Mouse (Mus musculus): ENCODE measurements around the gene Tmem270. TPM values are rescaled to one million over a fixed set of nuclear protein-coding genes. Genes with fewer than 3 reads are reported as not detected.
A peak's percentile ranks its signal among the peaks of the same experiment; 100 is the strongest.

The Tmem270 gene
- total RNA-seq, 2 experiments from 2014 or later, result not detected

DNA sequence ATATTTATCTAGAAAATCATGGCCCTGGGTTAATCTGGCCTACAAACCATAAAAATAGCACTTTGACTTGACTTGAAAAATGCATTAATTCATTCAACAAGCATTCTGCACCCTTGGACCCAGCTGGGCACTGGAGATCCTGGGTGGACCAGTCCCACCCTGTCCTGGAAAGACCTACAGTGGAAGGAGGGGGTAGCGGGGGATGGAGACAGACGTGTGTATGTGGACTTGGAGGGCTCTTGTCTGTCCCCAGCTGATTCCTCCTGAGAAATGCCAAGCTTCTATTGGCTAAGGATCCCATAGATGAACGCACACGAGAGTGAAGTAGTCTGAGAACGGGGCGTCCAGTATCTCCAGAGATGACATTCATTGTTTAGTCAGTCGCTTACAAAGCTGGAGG is 18.0 kb downstream of the Tmem270 start:
- DNase-seq (ENCODE audit: low spot score), result no peak

DNA sequence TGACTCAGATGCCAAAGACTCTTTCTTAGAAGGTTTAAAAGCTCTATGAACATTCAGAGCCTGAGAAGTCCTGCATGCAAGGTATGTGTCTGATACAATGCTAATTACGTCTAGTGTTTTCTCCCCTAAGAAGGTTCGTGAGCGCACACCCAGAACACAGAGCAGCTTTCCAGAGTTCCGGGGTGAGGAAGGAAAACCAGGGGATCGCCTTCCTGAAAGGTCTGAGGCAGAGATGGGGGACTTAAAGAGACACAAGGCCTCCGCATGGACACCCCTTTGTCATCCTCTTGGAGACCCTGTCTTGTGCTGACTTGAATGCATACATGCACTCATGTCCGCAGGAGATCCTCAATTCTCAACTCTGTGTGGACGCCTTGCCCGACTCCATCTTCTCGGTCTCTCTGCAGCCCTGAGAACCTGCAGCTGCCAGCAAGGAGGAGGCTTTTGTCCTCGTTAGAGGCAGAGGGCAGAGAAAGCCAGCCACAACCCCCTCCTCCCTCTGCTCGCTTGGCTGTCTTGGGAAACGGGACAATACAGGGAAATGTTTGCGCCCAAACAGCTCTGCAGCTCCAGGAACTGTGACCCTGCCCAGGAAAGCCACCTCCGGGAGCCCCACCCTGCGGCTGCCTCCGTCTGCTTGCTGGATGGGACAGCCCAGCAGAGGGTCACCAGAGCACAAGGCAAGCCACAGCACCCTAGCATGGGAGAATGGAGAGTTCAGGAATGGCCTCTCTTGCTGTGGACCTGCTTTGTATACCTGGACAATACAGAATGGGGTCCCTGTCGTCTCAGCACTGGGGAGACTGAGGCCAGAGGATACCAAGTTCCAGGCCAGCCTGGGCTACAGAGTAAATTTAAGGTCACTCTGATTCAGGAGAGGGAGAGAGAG is 18.8 kb downstream of the Tmem270 start:
- no peak for DNase-seq (ENCODE audit: low spot score)

DNA sequence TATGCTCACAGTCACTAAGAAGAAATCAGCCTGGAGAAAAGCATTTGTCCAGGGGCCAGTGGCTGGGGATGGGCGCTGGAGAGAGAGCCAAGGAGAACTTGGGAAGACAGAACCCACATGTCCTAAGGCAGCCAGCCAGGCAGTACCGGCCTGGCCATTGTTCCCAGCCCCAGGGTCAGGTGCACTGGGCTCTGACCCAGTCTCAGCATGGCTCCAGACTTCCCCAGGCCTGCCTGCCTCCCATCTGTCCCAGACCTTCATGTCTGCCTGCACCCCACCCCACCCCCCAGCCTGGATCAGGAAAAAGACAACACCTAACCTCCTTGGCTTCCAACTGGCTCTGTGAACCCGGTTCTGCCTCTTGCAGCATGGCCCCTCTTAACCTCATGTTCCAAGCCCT is 23.5 kb downstream of the Tmem270 start:
- peak; percentile 36 for DNase-seq (ENCODE audit: low spot score)

DNA sequence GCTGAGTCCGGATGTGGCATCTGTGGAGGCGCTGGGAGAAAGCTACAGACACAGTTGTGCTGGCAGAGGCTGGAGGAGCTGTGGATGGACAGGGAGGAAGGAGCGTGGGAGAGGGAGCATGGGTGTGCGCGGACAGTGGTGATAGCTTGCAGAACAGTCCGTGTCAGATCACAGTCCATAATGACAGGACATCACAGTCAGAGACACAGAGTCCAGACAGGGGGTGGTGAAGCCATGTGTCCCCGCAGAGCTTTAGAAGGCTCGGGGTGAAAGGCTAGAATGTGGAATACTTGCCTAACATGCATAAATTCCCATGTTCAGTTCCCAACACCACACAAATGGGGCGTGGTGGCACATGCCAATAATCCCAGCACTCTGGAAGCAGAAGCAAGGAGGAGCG is 29.7 kb downstream of the Tmem270 start:
- DNase-seq (ENCODE audit: low spot score), result no peak

DNA sequence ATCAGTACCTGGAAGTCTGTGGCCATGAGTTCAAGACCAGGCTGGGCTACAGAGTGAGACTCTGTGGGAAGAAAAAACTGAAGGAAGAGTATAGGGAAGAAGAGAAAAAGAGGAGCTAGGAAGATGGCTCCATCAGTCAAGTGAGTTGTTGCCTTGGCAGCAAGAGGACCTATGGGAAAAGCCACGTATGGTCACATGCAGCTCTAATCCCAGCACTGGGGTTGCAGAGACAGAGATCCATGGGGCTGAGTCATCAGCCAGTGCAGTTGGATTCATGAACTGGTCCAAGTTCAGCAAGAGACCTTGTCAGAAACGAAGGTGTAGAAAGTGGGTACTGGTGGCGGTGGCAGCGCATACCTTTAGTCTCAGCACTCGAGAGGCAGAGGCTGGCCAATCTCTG is 31.3 kb downstream of the Tmem270 start:
- DNase-seq (ENCODE audit: low spot score), result no peak

DNA sequence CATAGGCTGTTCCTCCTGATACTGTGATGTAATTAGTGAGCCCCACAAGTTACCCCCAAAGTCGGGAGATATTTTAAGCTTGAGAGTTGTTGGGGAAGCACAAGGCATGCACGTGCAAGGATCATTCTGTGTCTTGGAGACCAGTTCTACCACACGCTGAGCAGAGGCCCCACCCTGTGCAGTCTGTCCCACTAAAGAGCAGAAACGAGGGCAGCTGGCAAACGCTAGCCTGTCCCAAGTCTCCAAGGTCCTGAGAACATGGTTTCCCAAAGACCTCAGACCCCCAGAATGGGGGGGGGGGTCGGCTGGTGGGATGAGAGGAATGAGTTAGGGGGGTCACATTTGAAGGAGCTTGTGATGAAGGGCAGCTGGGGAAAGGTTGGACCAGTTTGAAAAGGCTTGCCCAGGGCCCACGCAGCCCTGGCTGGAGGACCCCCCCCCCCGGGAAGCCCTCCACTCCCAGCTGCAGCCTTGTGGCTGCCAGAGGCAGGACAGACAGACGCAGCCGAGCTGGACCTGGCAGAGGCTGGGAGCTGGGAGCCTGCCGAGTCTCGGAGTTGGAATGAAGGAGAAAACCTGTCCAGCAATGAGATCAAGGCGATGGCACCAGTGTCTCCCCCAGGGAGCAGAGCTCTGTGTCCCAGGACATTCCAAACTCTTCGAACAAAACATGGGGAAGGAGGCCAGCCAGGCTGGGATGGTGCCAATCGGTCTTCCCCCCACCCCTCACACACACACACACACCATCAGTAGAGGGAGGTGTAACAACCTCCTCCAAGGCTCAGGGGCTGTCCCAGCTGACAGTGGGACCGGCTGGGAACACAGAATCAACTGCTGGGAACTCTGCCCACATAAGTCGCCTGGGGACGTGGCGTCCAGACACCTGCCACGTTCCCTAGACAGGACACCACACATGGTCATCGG is 32.3 kb downstream of the Tmem270 start:
- DNase-seq (ENCODE audit: low spot score), result peak; percentile 82

DNA sequence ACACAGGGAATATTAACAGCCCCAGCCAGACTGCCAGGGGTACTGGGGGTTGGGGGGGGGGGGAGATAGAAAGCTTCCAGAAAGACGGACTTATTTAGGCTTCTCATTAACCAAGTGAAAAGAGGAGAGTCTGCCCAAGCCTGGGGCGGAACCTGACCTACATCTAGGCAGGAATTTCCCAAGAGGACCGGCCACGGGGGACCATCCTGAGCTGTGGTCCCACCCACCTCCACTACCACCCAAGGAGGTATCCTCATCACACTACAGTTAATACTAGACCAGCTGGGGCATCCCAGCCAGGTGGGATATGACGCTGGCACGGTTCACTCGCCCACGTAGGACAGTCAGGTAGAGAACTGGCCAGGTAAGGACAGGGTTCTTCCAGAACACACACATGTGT is 33.5 kb downstream of the Tmem270 start:
- peak; percentile 55 for DNase-seq (ENCODE audit: low spot score)

DNA sequence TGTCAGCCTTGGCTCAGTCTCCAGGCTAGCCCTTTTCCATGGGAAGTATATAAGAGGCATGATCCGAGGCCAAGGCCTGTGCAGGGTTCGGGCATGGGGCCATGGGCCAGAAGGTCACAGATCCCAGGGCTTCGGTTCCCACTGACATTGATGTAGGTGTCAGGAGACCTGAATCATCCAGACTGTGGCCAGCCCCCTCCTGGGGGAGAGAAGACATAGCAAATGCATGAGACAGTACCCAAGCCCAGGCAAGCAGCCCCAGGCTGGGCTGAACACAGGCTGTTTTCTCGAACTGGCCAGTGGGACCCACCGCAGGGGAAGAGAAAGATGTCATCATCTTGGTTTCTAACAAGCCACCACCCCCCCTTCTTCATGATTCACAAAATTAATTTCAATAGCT is 33.9 kb downstream of the Tmem270 start:
- peak; percentile 59 for DNase-seq (ENCODE audit: low spot score)

DNA sequence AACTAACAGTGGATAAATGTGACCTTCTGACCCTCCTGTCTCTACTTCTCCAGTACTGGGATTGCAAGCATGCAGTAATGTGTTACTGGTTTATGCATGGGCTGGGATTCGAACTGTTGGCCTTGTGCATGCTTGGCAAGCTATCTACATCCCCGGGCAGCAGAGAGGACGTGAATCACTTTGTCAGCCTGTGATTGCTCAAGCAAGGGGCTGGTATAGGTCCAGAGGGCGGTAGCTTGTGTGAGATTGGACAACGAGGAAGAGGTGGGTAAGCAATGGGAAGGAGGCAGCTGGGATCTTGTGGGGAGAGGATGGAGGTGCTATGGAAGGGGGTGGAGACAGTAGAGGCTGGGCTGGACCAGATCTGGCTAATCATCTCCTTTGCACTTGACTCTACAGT is 38.0 kb downstream of the Tmem270 start:
- no peak for DNase-seq (ENCODE audit: low spot score)

DNA sequence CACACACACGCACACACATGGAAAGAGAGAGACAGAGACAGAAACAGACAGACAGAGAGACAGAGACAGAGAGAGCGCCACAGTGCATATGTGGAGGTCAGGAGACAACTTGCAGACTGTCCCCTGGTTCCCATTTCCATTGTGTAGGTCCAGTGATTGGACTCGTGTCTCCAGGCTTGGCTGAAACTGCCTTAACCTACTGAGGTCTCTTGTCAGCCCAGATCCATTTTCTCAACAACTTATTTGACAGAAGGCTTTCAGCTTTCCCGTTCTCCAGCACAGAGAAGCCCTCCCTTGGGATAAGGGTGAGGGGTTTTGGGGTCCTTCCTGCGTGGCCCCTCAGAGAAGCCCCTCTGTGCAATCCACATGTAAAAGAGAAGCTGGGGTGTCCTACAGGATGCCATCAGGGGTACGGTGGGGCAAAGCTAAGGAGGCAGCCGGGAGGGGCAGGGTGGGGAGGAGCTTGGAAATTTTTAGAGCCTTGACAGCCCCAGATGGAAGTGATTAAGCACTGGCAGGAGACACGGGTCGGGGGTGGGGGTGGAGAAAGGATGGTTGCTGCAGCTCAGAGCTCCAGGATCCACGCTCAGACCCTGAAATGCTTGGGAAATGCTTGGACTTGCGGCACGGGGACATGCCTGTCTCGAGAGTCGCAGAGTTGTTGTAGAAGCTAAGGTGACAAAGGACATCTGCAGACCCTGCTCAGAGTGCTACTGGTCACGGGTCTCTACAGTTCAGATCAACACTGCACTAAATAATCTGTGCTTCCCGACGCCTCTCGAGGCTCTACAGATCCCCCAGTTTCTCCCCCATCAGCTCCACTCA is 39.0 kb downstream of the Tmem270 start:
- no peak for DNase-seq (ENCODE audit: low spot score)

DNA sequence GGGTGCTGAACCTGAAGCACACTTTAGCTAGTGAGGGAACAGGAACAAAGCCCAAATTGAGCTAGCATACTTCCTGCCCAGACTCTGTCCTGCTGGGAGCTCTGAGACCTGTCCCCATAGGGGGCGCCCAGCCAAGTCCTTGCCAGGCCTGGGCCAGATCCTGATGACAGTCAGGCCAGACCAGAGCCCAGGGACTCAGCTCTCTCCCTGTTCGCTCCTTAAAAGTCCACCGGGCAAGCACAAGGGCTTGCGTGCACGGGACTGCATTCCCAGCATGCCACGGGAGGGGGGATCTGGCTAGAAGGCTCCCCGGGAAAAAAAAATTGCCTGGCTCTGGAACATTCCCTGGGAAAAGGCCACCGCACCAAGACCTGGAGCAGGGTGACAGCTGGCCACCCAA is 41.4 kb downstream of the Tmem270 start:
- DNase-seq (ENCODE audit: low spot score), result peak; percentile 20

DNA sequence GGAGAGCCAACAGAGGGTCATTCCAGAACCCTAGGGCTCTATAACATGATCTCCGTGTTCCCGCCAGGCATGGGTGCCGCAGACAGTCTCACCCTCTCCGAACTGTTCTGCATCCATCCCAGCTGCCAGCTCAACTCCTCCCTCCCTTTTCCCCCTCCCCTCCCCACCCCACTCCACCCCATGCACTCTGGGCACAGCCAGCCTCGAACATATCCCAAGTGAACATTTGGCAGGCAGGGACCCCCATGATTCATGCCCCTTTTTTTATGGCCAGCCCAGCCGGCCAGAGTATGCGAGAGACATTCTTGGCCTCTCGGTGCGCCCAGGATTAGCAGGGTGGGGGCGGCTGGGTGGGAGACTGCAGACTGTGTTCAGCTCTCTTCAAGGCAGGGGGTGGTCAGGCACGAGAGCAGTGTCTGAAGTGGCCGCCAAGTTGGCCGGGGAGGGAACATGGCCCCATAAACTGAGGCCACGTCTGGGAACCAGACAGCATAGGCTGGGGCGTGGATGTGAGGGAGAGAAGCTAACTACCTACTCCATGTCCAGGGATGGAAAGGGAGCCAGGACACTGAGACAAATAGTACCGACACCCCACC is 44.5 kb downstream of the Tmem270 start:
- DNase-seq (ENCODE audit: low spot score), result no peak

DNA sequence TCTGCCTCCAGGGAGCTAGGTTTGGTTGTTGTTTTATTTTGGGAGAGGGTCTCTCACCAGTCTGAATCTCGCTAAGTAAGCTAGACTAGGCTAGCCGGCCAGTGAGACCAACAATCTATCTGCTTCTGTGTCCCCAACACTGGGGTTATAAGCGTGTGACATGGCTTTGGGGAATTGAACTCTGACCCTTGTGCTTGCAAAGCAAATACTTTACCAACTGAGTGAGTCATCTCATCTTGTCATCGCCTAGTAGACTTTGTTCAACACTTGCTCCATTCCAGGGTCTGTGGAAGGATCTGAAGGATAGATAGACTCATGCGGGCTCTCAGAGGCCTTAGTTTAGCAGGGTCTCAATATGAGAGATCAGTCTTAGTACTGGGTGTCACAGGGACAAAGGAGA is 47.3 kb downstream of the Tmem270 start:
- DNase-seq (ENCODE audit: low spot score), result no peak

DNA sequence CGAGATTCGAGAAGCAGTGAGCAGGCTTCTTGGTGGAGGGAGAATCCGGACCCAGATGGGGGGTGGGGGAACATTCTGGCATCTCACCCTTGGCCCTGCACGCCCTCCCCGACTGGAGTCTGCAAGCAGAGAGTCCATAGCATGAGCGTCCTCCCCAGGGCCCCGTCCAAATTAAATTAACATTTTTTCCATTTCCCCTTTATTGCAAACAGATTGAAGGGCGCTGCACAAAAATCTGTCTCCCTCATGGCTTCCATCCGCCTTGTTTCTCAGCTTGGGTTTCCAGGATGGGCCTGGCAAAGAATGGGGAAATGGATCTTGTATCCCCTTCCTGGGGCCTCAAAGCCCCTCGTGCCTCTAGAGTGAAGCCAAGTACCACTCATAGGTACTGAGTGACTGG is 48.2 kb downstream of the Tmem270 start:
- DNase-seq (ENCODE audit: low spot score), result no peak

DNA sequence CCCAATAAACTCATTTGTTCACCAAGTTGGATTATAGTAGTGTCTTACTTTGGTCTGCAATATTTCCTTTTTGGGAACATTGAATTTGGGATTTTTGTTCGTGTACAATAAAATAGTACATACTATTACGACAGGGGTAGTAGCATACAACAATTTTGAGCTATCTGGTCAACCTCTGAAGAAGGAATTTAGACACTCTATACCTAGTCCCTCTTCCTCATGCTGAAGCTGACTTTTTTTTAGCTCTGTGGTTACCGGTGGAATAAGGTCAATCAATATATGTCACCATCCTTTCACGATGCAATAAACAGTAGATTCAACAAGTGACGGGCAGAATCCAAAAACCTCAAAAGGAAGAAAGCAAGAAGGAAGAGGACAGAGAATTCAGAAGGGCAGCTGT is 53.7 kb downstream of the Tmem270 start:
- DNase-seq (ENCODE audit: low spot score), result no peak

Other genes starting within 250 kb of the Tmem270 start
- gene Limk1, start 218.1 kb downstream of the Tmem270 start, total RNA-seq (2021), result 1 to 10 TPM; 1.4 to 1.8 TPM
- 10 to 100 TPM; 14.1 to 15.7 TPM for gene Eln, start 159.4 kb downstream of the Tmem270 start, total RNA-seq (2021)
- not detected for gene Cldn13, start 8.8 kb upstream of the Tmem270 start, total RNA-seq (2021)
- 1 to 10 TPM; 4.2 to 5.6 TPM for gene Mettl27, start 25.6 kb upstream of the Tmem270 start, total RNA-seq (2021)
- gene Cldn4, start 40.2 kb upstream of the Tmem270 start, total RNA-seq (2021), result not detected
- gene Cldn3, start 79.5 kb upstream of the Tmem270 start, total RNA-seq (2021), result under 1 TPM; 0.18 to 0.36 TPM
- gene Abhd11, start 102.4 kb upstream of the Tmem270 start, total RNA-seq (2021), result 10 to 100 TPM; 45.1 to 49.8 TPM
- gene Stx1a, start 116.7 kb upstream of the Tmem270 start, total RNA-seq (2021), result under 1 TPM; 0.18 to 0.40 TPM
- gene Dnajc30, start 157.5 kb upstream of the Tmem270 start, total RNA-seq (2021), result 10 to 100 TPM; 26.7 to 28.1 TPM
- 10 to 100 TPM; 28.2 to 35.7 TPM for gene Bud23, start 158.2 kb upstream of the Tmem270 start, total RNA-seq (2021)
- under 1 TPM; 0.25 to 0.52 TPM for gene Vps37d, start 171.5 kb upstream of the Tmem270 start, total RNA-seq (2021)
- 10 to 100 TPM; 54.5 to 64.1 TPM for gene Mlxipl, start 183.2 kb upstream of the Tmem270 start, total RNA-seq (2021)
- gene Tbl2, start 242.9 kb upstream of the Tmem270 start, total RNA-seq (2021), result 1 to 10 TPM; 7.0 to 7.6 TPM

All from gastrocnemius, adult 18-20 months (tissue).